ENCODE assay signal across 18 mouse cellular contexts in the genomic region with DNA sequence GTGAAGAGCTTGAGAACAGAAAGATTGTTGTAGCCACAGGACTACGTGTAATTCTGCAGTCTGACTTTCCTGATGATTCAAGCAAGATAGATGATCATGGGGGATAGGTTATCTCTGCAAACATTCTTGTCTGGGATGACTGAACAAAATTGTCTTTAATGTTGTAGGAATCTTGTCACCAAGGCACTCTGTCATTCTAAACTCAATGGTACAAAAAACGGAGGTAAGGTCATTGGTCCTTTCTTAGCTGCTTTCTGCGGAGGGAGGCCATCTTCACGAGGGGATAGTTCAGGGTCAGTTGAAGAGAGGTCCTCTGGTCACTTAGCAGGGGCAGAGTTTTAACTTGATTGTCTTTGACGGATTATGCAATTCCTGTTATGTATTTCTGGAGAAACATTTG. TPM values are rescaled to one million over a fixed set of nuclear protein-coding genes. Genes with fewer than 3 reads are reported as not detected.
DNase-seq lines count a peak whose midpoint lies in the region; ATAC-seq and TF ChIP-seq lines count a peak whose summit lies in the region.
"Had no signal": no experiment of that assay in that cellular context is flagged by ENCODE, and none has a peak within 500 bp of the region (broad histone marks: within the 10 kb centered on the region; RNA-seq: fewer than 3 reads in every experiment).

No protein-coding gene starts in this region.

- no peaks in the 10 kb centered on the region for H3K27me3 ChIP-seq in embryonic facial prominence, embryonic 13.5 days
- no peaks in the 10 kb centered on the region for H3K27me3 ChIP-seq in embryonic facial prominence, embryonic 10.5 days (replicated peaks; ENCODE audit: low read depth, poor library complexity, severe bottlenecking)
- H3K27me3 ChIP-seq in intestine, embryonic 14.5 days (replicated peaks; ENCODE audit: control insufficient read depth, insufficient read depth, low read length): no peaks in the 10 kb centered on the region
- no peaks in the 10 kb centered on the region for H3K27me3 ChIP-seq in intestine, embryonic 15.5 days (replicated peaks)
- no peaks in the 10 kb centered on the region for H3K27me3 ChIP-seq in lung, postnatal 0 days (replicated peaks; ENCODE audit: insufficient read depth, low read length)
- no peaks in the 10 kb centered on the region for H3K27me3 ChIP-seq in stomach, embryonic 16.5 days (ENCODE audit: control insufficient read depth, insufficient read depth, low read length)
- no peaks in the 10 kb centered on the region for H3K27me3 ChIP-seq in forebrain, embryonic 15.5 days
- H3K27me3 ChIP-seq: embryonic facial prominence, embryonic 15.5 days; limb, embryonic 15.5 days had no signal

- H3K36me3 ChIP-seq in embryonic facial prominence, embryonic 13.5 days: no peaks in the 10 kb centered on the region
- H3K36me3 ChIP-seq in embryonic facial prominence, embryonic 10.5 days (replicated peaks): no peaks in the 10 kb centered on the region
- H3K36me3 ChIP-seq in intestine, embryonic 14.5 days (ENCODE audit: control insufficient read depth, insufficient read depth, low read length): no peaks in the 10 kb centered on the region
- H3K36me3 ChIP-seq in intestine, embryonic 15.5 days: no peaks in the 10 kb centered on the region
- H3K36me3 ChIP-seq in lung, postnatal 0 days (ENCODE audit: insufficient read depth, low read length): no peaks in the 10 kb centered on the region
- H3K36me3 ChIP-seq in stomach, embryonic 16.5 days (ENCODE audit: control insufficient read depth, insufficient read depth, low read length): no peaks in the 10 kb centered on the region
- no peaks in the 10 kb centered on the region for H3K36me3 ChIP-seq in forebrain, embryonic 15.5 days
- H3K36me3 ChIP-seq: embryonic facial prominence, embryonic 15.5 days; G1E; limb, embryonic 15.5 days had no signal

- TF ChIP-seq EP300 in lung, postnatal 0 days (IDR thresholded peaks at IDR 0.05): no peak

- peak overlapping the region; percentile 16; the same call in 1 of the 2 replicates for H3K27ac ChIP-seq in embryonic facial prominence, embryonic 13.5 days
- H3K27ac ChIP-seq in embryonic facial prominence, embryonic 10.5 days (replicated peaks): no peak overlapping the region
- H3K27ac ChIP-seq in intestine, embryonic 14.5 days (ENCODE audit: low read depth): peak overlapping the region; percentile 24; the same call in 1 of the 2 replicates
- no peak overlapping the region for H3K27ac ChIP-seq in intestine, embryonic 15.5 days
- peak overlapping the region; percentile 60 for H3K27ac ChIP-seq in lung, postnatal 0 days (ENCODE audit: low read length)
- peak overlapping the region; percentile 82 for H3K27ac ChIP-seq in stomach, embryonic 16.5 days (ENCODE audit: low read length)
- H3K27ac ChIP-seq in forebrain, embryonic 15.5 days (replicated peaks): no peak overlapping the region
- H3K27ac ChIP-seq: hindbrain, embryonic 14.5 days; left cerebral cortex, adult 2 months; limb, embryonic 15.5 days had no signal

- 0 out of 2 replicates have a peak, but pooled peaks cover 4% of the 10 kb centered on the region for H3K4me1 ChIP-seq in embryonic facial prominence, embryonic 13.5 days
- peaks cover 13% of the 10 kb centered on the region for H3K4me1 ChIP-seq in embryonic facial prominence, embryonic 10.5 days
- peaks cover 3% of the 10 kb centered on the region; the same call in 1 of the 2 replicates for H3K4me1 ChIP-seq in intestine, embryonic 14.5 days (replicated peaks; ENCODE audit: control insufficient read depth, insufficient read depth, low read length)
- H3K4me1 ChIP-seq in intestine, embryonic 15.5 days (replicated peaks): peaks cover 6% of the 10 kb centered on the region; the same call in 1 of the 2 replicates
- H3K4me1 ChIP-seq in lung, postnatal 0 days (ENCODE audit: insufficient read depth, low read depth, low read length): no peaks in the 10 kb centered on the region
- H3K4me1 ChIP-seq in stomach, embryonic 16.5 days (ENCODE audit: control insufficient read depth, insufficient read depth, low read length): peaks cover 18% of the 10 kb centered on the region
- H3K4me1 ChIP-seq in forebrain, embryonic 15.5 days: no peaks in the 10 kb centered on the region
- H3K4me1 ChIP-seq: embryonic facial prominence, embryonic 15.5 days; limb, embryonic 15.5 days had no signal

- ATAC-seq in embryonic facial prominence, embryonic 13.5 days (ENCODE audit: insufficient number of reproducible peaks, insufficient read depth, low FRiP score, low TSS enrichment, low read depth): no peak
- no peak for ATAC-seq in intestine, embryonic 14.5 days (replicated peaks; ENCODE audit: low FRiP score, low TSS enrichment, low read depth)
- no peak for ATAC-seq in intestine, embryonic 15.5 days
- ATAC-seq in lung, postnatal 0 days: no peak
- ATAC-seq in stomach, embryonic 16.5 days (ENCODE audit: insufficient read depth, low FRiP score): no peak
- ATAC-seq in forebrain, embryonic 15.5 days (replicated peaks): no peak
- ATAC-seq: forebrain, embryonic 16.5 days had no signal

- DNase-seq in embryonic facial prominence, embryonic 10.5 days (ENCODE audit: low spot score): no peak
- no peak for DNase-seq in intestine, embryonic 14.5 days (ENCODE audit: low spot score)
- DNase-seq in lung, postnatal 0 days (ENCODE audit: low spot score): no peak
- no peak for DNase-seq in lung, postnatal 14 days
- DNase-seq: B cell, adult 2 months; cerebellum, postnatal 25 days; gastrocnemius, postnatal 10 days; kidney, postnatal 14 days had no signal

- no peak overlapping the region for H3K4me2 ChIP-seq in embryonic facial prominence, embryonic 13.5 days
- no peak overlapping the region; the same call in 1 of the 2 replicates for H3K4me2 ChIP-seq in intestine, embryonic 14.5 days (ENCODE audit: low read length)
- H3K4me2 ChIP-seq in intestine, embryonic 15.5 days (replicated peaks): no peak overlapping the region
- H3K4me2 ChIP-seq in lung, postnatal 0 days (replicated peaks; ENCODE audit: low read depth, low read length): no peak overlapping the region
- peak overlapping the region; percentile 11; the same call in 1 of the 2 replicates for H3K4me2 ChIP-seq in stomach, embryonic 16.5 days (ENCODE audit: low read depth, low read length)
- H3K4me2 ChIP-seq in forebrain, embryonic 15.5 days (replicated peaks): no peak overlapping the region
- H3K4me2 ChIP-seq: embryonic facial prominence, embryonic 15.5 days; hindbrain, embryonic 14.5 days; limb, embryonic 15.5 days had no signal

- 65% methylated on average over 5 of the region's 5 CpGs for WGBS in embryonic facial prominence, embryonic 13.5 days
- 71% methylated on average over 5 of the region's 5 CpGs for WGBS in embryonic facial prominence, embryonic 10.5 days
- WGBS in intestine, embryonic 14.5 days: 41% methylated on average over 5 of the region's 5 CpGs
- 46% methylated on average over 5 of the region's 5 CpGs for WGBS in intestine, embryonic 15.5 days
- WGBS in lung, postnatal 0 days: 22% methylated on average over 5 of the region's 5 CpGs
- WGBS in stomach, embryonic 16.5 days: 30% methylated on average over 5 of the region's 5 CpGs
- WGBS in forebrain, embryonic 15.5 days: 77% methylated on average over 5 of the region's 5 CpGs

- TF ChIP-seq CTCF in lung, postnatal 0 days (IDR thresholded peaks at IDR 0.05): no peak

- no peak overlapping the region for H3K9ac ChIP-seq in embryonic facial prominence, embryonic 13.5 days
- no peak overlapping the region for H3K9ac ChIP-seq in intestine, embryonic 14.5 days (ENCODE audit: low read length)
- H3K9ac ChIP-seq in intestine, embryonic 15.5 days: no peak overlapping the region
- no peak overlapping the region for H3K9ac ChIP-seq in lung, postnatal 0 days (replicated peaks; ENCODE audit: low read depth)
- H3K9ac ChIP-seq in stomach, embryonic 16.5 days (ENCODE audit: low read length): no peak overlapping the region
- no peak overlapping the region for H3K9ac ChIP-seq in forebrain, embryonic 15.5 days (replicated peaks)
- H3K9ac ChIP-seq: embryonic facial prominence, embryonic 15.5 days; hindbrain, embryonic 14.5 days; limb, embryonic 15.5 days had no signal

- H3K4me3 ChIP-seq in embryonic facial prominence, embryonic 13.5 days: no peak overlapping the region
- no peak overlapping the region for H3K4me3 ChIP-seq in embryonic facial prominence, embryonic 10.5 days
- H3K4me3 ChIP-seq in intestine, embryonic 14.5 days (ENCODE audit: low read depth, low read length): no peak overlapping the region
- H3K4me3 ChIP-seq in intestine, embryonic 15.5 days (replicated peaks): no peak overlapping the region
- no peak overlapping the region for H3K4me3 ChIP-seq in lung, postnatal 0 days (ENCODE audit: low read depth, low read length)
- H3K4me3 ChIP-seq in stomach, embryonic 16.5 days (replicated peaks; ENCODE audit: low read length): no peak overlapping the region
- no peak overlapping the region for H3K4me3 ChIP-seq in forebrain, embryonic 15.5 days
- H3K4me3 ChIP-seq: embryonic facial prominence, embryonic 15.5 days; left cerebral cortex, adult 2 months; limb, embryonic 15.5 days had no signal

- H3K9me3 ChIP-seq in embryonic facial prominence, embryonic 13.5 days: no peaks in the 10 kb centered on the region
- H3K9me3 ChIP-seq in embryonic facial prominence, embryonic 10.5 days: no peaks in the 10 kb centered on the region
- no peaks in the 10 kb centered on the region for H3K9me3 ChIP-seq in intestine, embryonic 14.5 days (ENCODE audit: control insufficient read depth, low read length)
- H3K9me3 ChIP-seq in intestine, embryonic 15.5 days: no peaks in the 10 kb centered on the region
- H3K9me3 ChIP-seq in lung, postnatal 0 days (ENCODE audit: low read length): no peaks in the 10 kb centered on the region
- H3K9me3 ChIP-seq in stomach, embryonic 16.5 days (replicated peaks; ENCODE audit: control insufficient read depth, low read length): no peaks in the 10 kb centered on the region
- no peaks in the 10 kb centered on the region for H3K9me3 ChIP-seq in forebrain, embryonic 15.5 days
- H3K9me3 ChIP-seq: embryonic facial prominence, embryonic 15.5 days; G1E; limb, embryonic 15.5 days had no signal

RNA-seq across cellular contexts. Expression of a gene that starts 6.1 kb away (rescaled TPM):
- polyA plus RNA-seq in embryonic facial prominence, embryonic 13.5 days (2015; fragmentation: Nextera tagmentation; extraction: Ambion mirVana): 4.5 and 5.5 TPM in 2 replicates
- polyA plus RNA-seq in embryonic facial prominence, embryonic 10.5 days (2016; fragmentation: Nextera tagmentation; extraction: Ambion mirVana): 2.5 and 3.0 TPM in 2 replicates
- 69.7 and 73.9 TPM in 2 replicates for polyA plus RNA-seq in intestine, embryonic 14.5 days (2014; fragmentation: Nextera tagmentation; extraction: Ambion mirVana)
- polyA plus RNA-seq in intestine, embryonic 15.5 days (2015; fragmentation: Nextera tagmentation; extraction: Ambion mirVana): 87.2 and 87.9 TPM in 2 replicates
- polyA plus RNA-seq in lung, postnatal 0 days (2015; fragmentation: Nextera tagmentation; extraction: Ambion mirVana): 301 and 319 TPM in 2 replicates
- polyA plus RNA-seq in stomach, embryonic 16.5 days (2015; fragmentation: Nextera tagmentation; extraction: Ambion mirVana): 122 and 128 TPM in 2 replicates
- 3.0 and 3.4 TPM in 2 replicates for polyA plus RNA-seq in forebrain, embryonic 15.5 days (2015; fragmentation: Nextera tagmentation; extraction: Ambion mirVana)
- polyA plus RNA-seq: G1E had no signal

RNA-seq across cellular contexts. Expression of a gene that starts 10.7 kb away (rescaled TPM):
- polyA plus RNA-seq in embryonic facial prominence, embryonic 13.5 days (2015; fragmentation: Nextera tagmentation; extraction: Ambion mirVana): not detected in 2 replicates
- polyA plus RNA-seq in embryonic facial prominence, embryonic 10.5 days (2016; fragmentation: Nextera tagmentation; extraction: Ambion mirVana): not detected in 2 replicates
- polyA plus RNA-seq in intestine, embryonic 14.5 days (2014; fragmentation: Nextera tagmentation; extraction: Ambion mirVana): not detected in 2 replicates
- not detected in 2 replicates for polyA plus RNA-seq in intestine, embryonic 15.5 days (2015; fragmentation: Nextera tagmentation; extraction: Ambion mirVana)
- polyA plus RNA-seq in lung, postnatal 0 days (2015; fragmentation: Nextera tagmentation; extraction: Ambion mirVana): not detected in 2 replicates
- polyA plus RNA-seq in stomach, embryonic 16.5 days (2015; fragmentation: Nextera tagmentation; extraction: Ambion mirVana): not detected in 2 replicates
- not detected in 2 replicates for polyA plus RNA-seq in forebrain, embryonic 15.5 days (2015; fragmentation: Nextera tagmentation; extraction: Ambion mirVana)
- polyA plus RNA-seq: embryonic facial prominence, embryonic 15.5 days; forebrain, embryonic 16.5 days; G1E; hindbrain, embryonic 14.5 days; limb, embryonic 15.5 days had no signal

RNA-seq across cellular contexts. Expression of a gene that starts 14.9 kb away (rescaled TPM):
- 23.0 and 24.2 TPM in 2 replicates for polyA plus RNA-seq in embryonic facial prominence, embryonic 13.5 days (2015; fragmentation: Nextera tagmentation; extraction: Ambion mirVana)
- polyA plus RNA-seq in embryonic facial prominence, embryonic 10.5 days (2016; fragmentation: Nextera tagmentation; extraction: Ambion mirVana): 50.7 and 56.2 TPM in 2 replicates
- polyA plus RNA-seq in intestine, embryonic 14.5 days (2014; fragmentation: Nextera tagmentation; extraction: Ambion mirVana): 28.4 and 29.5 TPM in 2 replicates
- 23.6 and 24.9 TPM in 2 replicates for polyA plus RNA-seq in intestine, embryonic 15.5 days (2015; fragmentation: Nextera tagmentation; extraction: Ambion mirVana)
- 15.2 and 15.5 TPM in 2 replicates for polyA plus RNA-seq in lung, postnatal 0 days (2015; fragmentation: Nextera tagmentation; extraction: Ambion mirVana)
- 25.7 and 28.0 TPM in 2 replicates for polyA plus RNA-seq in stomach, embryonic 16.5 days (2015; fragmentation: Nextera tagmentation; extraction: Ambion mirVana)
- 34.9 and 35.8 TPM in 2 replicates for polyA plus RNA-seq in forebrain, embryonic 15.5 days (2015; fragmentation: Nextera tagmentation; extraction: Ambion mirVana)
- polyA plus RNA-seq: G1E had no signal

RNA-seq across cellular contexts. Expression of a gene that starts 15.0 kb away (rescaled TPM):
- 1.2 TPM in 1 of 2 replicates, not detected in the other for polyA plus RNA-seq in embryonic facial prominence, embryonic 13.5 days (2015; fragmentation: Nextera tagmentation; extraction: Ambion mirVana)
- 0.91 TPM in 1 of 2 replicates, not detected in the other for polyA plus RNA-seq in embryonic facial prominence, embryonic 10.5 days (2016; fragmentation: Nextera tagmentation; extraction: Ambion mirVana)
- not detected in 2 replicates for polyA plus RNA-seq in intestine, embryonic 14.5 days (2014; fragmentation: Nextera tagmentation; extraction: Ambion mirVana)
- polyA plus RNA-seq in intestine, embryonic 15.5 days (2015; fragmentation: Nextera tagmentation; extraction: Ambion mirVana): not detected in 2 replicates
- polyA plus RNA-seq in lung, postnatal 0 days (2015; fragmentation: Nextera tagmentation; extraction: Ambion mirVana): not detected in 2 replicates
- polyA plus RNA-seq in stomach, embryonic 16.5 days (2015; fragmentation: Nextera tagmentation; extraction: Ambion mirVana): 0.70 and 1.8 TPM in 2 replicates
- not detected in 2 replicates for polyA plus RNA-seq in forebrain, embryonic 15.5 days (2015; fragmentation: Nextera tagmentation; extraction: Ambion mirVana)
- polyA plus RNA-seq: embryonic facial prominence, embryonic 15.5 days; forebrain, embryonic 16.5 days; G1E had no signal

RNA-seq across cellular contexts. Expression of a gene that starts 23.1 kb away (rescaled TPM):
- 5.4 and 9.8 TPM in 2 replicates for polyA plus RNA-seq in embryonic facial prominence, embryonic 13.5 days (2015; fragmentation: Nextera tagmentation; extraction: Ambion mirVana)
- polyA plus RNA-seq in embryonic facial prominence, embryonic 10.5 days (2016; fragmentation: Nextera tagmentation; extraction: Ambion mirVana): 10.1 and 10.8 TPM in 2 replicates
- polyA plus RNA-seq in intestine, embryonic 14.5 days (2014; fragmentation: Nextera tagmentation; extraction: Ambion mirVana): 7.4 and 8.3 TPM in 2 replicates
- polyA plus RNA-seq in intestine, embryonic 15.5 days (2015; fragmentation: Nextera tagmentation; extraction: Ambion mirVana): 5.1 and 5.8 TPM in 2 replicates
- 5.3 and 6.2 TPM in 2 replicates for polyA plus RNA-seq in lung, postnatal 0 days (2015; fragmentation: Nextera tagmentation; extraction: Ambion mirVana)
- polyA plus RNA-seq in stomach, embryonic 16.5 days (2015; fragmentation: Nextera tagmentation; extraction: Ambion mirVana): 5.2 and 5.9 TPM in 2 replicates
- polyA plus RNA-seq in forebrain, embryonic 15.5 days (2015; fragmentation: Nextera tagmentation; extraction: Ambion mirVana): 15.8 and 20.5 TPM in 2 replicates
- polyA plus RNA-seq: G1E had no signal

Comparison
In these comparisons a context has a peak if more than half of its experiments do, and no peak if none do; other contexts are left out.
1. H3K27ac ChIP-seq: peak in embryonic facial prominence, embryonic 13.5 days (single experiment), intestine, embryonic 14.5 days (single experiment), lung, postnatal 0 days (single experiment) and stomach, embryonic 16.5 days (single experiment); none in embryonic facial prominence, embryonic 10.5 days (single experiment), intestine, embryonic 15.5 days (single experiment) and forebrain, embryonic 15.5 days (single experiment).
2. RNA of a gene that starts 6.1 kb away (polyA plus RNA-seq): 301 to 319 TPM in lung, postnatal 0 days, 122 to 128 TPM in stomach, embryonic 16.5 days, 87.2 to 87.9 TPM in intestine, embryonic 15.5 days and 69.7 to 73.9 TPM in intestine, embryonic 14.5 days; 4.5 to 5.5 TPM in embryonic facial prominence, embryonic 13.5 days, 3.0 to 3.4 TPM in forebrain, embryonic 15.5 days and 2.5 to 3.0 TPM in embryonic facial prominence, embryonic 10.5 days; every median in the first group is over 10 times any median in the second.